Mouse (Mus musculus) midbrain, embryonic 10.5 days (tissue): ENCODE data around the gene Nacc1. TPM values are rescaled to one million over a fixed set of nuclear protein-coding genes. Genes with fewer than 3 reads are reported as not detected.

ENCODE experiments used
- DNase-seq: peaks from one replicate; pipeline ENCODE4 v3.0.0-alpha.2; 2017; ENCODE audit warnings: low spot score
- H3K27ac ChIP-seq: fragments of 300-500 bp; sonication (generic); replicated peaks from 2 replicates; pipeline ENCODE4 v1.5.1; 2016; ENCODE audit warnings: mild to moderate bottlenecking
- H3K27me3 ChIP-seq: fragments of 300-500 bp; sonication (generic); 2 replicates; pipeline ENCODE4 v1.6.1; 2016; ENCODE audit warnings: low read depth, mild to moderate bottlenecking; ENCODE audit not compliant: poor library complexity, severe bottlenecking
- H3K36me3 ChIP-seq: fragments of 300-500 bp; sonication (generic); 2 replicates; pipeline ENCODE4 v1.6.1; 2016; ENCODE audit warnings: mild to moderate bottlenecking, moderate library complexity
- H3K4me1 ChIP-seq: fragments of 300-500 bp; sonication (generic); 2 replicates; pipeline ENCODE4 v1.6.1; 2016
- H3K4me3 ChIP-seq: fragments of 300-500 bp; sonication (generic); 2 replicates; pipeline ENCODE4 v1.5.1; 2016; ENCODE audit warnings: mild to moderate bottlenecking, moderate library complexity
- H3K9me3 ChIP-seq: fragments of 300-500 bp; sonication (generic); replicated peaks from 2 replicates; pipeline ENCODE4 v1.6.1; 2016; ENCODE audit warnings: mild to moderate bottlenecking
- WGBS: fragments of 180-500 bp; shearing (Covaris S2); methylation state at CpG from one replicate; pipeline ENCODE4 v1.1.7; 2016; 5-methylcytosine and 5-hydroxymethylcytosine counted together
- polyA plus RNA-seq: library from polyadenylated mRNA; unstranded; fragments of >200 nt; fragmentation: Nextera tagmentation; extraction: Ambion mirVana; gene quantifications from 2 replicates; pipeline ENCODE4 v1.2.1, GENCODE M21; 2016

Gene Nacc1
- polyA plus RNA-seq, 1 experiment from 2014 or later = 24.8 TPM

GRCm38 (mm10) chr8:84621102-84621625, 66.5 kb downstream of the Nacc1 start:
- Histone ChIP-seq H3K27me3 (peaks cover 23% of the 10 kb centered on the region), H3K4me3 (no peak overlapping the region), H3K4me1 (peaks cover 12% of the 10 kb centered on the region), H3K36me3 (no peaks in the 10 kb centered on the region), H3K27ac (no peak overlapping the region), H3K9me3 (no peaks in the 10 kb centered on the region)
- DNase-seq = no peak
- 77% methylated on average over 8 of the region's 8 CpGs for WGBS

Other genes with a start within 250 kb of the Nacc1 start
- 63.6 and 78.2 TPM in 2 replicates for gene Ier2, start 25.0 kb downstream of the Nacc1 start, polyA plus RNA-seq
- 56.4 and 58.1 TPM in 2 replicates for gene Trmt1, start 1.6 kb downstream of the Nacc1 start, polyA plus RNA-seq
- 4.8 and 5.8 TPM in 2 replicates for gene Lyl1, start 13.6 kb upstream of the Nacc1 start, polyA plus RNA-seq
- 1.1 and 1.4 TPM in 2 replicates for gene G430095P16Rik, start 35.1 kb upstream of the Nacc1 start, polyA plus RNA-seq
- 0.49 and 1.2 TPM in 2 replicates for gene Nfix, start 112.5 kb upstream of the Nacc1 start, polyA plus RNA-seq
- 2.9 and 5.3 TPM in 2 replicates for gene Dand5, start 135.0 kb upstream of the Nacc1 start, polyA plus RNA-seq
- 46.3 and 47.2 TPM in 2 replicates for gene Gadd45gip1, start 143.7 kb upstream of the Nacc1 start, polyA plus RNA-seq
- 124 and 131 TPM in 2 replicates for gene Rad23a, start 152.8 kb upstream of the Nacc1 start, polyA plus RNA-seq
- gene Calr, start 159.1 kb upstream of the Nacc1 start, polyA plus RNA-seq = 723 and 798 TPM in 2 replicates
- 133 and 139 TPM in 2 replicates for gene Farsa, start 169.1 kb upstream of the Nacc1 start, polyA plus RNA-seq
- gene Syce2, start 184.2 kb upstream of the Nacc1 start, polyA plus RNA-seq = 64.7 and 71.7 TPM in 2 replicates
- gene Gcdh, start 206.1 kb upstream of the Nacc1 start, polyA plus RNA-seq = 37.3 and 39.6 TPM in 2 replicates
- 14.8 and 19.7 TPM in 2 replicates for gene Klf1, start 214.1 kb upstream of the Nacc1 start, polyA plus RNA-seq
- 6.6 and 7.5 TPM in 2 replicates for gene Dnase2a, start 220.7 kb upstream of the Nacc1 start, polyA plus RNA-seq
- gene Mast1, start 249.5 kb upstream of the Nacc1 start, polyA plus RNA-seq = 3.2 and 8.4 TPM in 2 replicates